Mouse (Mus musculus) brain, adult 10 weeks (tissue): ENCODE data around the gene Cpsf4l. TPM values are rescaled to one million over a fixed set of nuclear protein-coding genes. Genes with fewer than 3 reads are reported as not detected.

Source experiments
- polyA plus RNA-seq: library from polyadenylated mRNA; stranded (reverse); fragments of 350-450 nt; fragmentation: Illumina TruSeq; extraction: RNeasy Lipid Tissue Mini Kit (QIAGEN cat#74804); gene quantifications from one replicate; pipeline ENCODE4 v1.2.3, GENCODE M21; 2015; ENCODE audit warnings: low read depth, low replicate concordance

Cpsf4l gene
- not detected for polyA plus RNA-seq

DNA sequence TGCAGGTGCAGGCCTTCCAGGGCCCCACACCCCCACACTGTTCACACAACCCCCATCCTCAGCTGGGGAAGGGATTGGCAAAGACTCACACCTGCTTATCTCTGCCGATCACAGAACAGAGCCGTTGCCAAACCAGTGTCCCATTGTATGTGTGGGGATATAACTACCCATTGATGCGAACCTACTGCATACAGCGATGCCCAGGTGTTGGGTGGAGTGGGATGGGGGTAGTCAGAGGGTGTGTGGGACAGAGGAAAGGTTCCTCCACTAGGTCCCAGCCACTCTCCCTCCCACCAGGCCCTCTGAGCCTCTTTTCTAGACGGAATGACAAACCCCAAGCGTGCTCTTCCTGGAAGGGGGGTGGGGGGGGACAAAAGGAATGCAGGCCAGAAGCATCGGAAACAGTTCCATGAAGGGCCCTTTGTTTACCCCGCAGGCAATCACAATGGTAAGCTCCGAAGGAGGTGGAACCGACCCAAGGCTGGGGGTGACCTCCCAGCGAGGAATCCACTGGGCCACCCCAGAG is at the start of gene Cpsf4l:
Gene Cpsf4l, minus strand, starts transcription at position 287 of the 526 bp plus-strand sequence.

DNA sequence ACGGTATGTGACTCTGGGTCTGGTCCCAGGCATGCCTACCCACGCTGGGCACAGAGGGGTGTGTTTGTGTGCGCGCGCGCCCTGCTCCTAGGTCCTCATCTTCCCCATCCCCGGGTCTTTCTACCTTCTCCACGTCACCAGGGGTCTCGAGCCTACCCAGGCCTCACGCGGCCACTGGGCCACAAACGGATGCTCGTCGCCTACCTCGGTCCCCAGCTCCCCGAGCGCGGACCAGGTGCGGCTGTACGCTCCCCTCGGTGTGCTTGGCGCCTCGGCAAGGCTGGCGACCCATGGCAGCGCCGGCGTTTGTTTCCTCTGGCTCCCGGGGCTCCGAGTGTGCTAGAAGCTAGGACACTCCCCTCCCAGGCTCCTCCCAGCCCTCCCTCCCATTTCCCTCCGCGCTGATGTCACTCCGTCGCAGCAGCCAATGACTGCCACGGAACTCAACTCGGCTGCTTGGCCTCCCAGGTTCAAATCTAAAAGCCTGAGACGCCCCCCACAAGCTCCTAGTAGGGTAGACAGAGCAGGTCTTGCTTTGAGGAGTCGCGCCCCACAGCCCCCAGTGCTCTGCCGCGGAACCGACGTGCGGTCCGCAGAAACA is 41.8 kb upstream of the Cpsf4l start, which contains the start of gene Cdc42ep4:
Gene Cdc42ep4, minus strand, starts transcription at position 398 of the 601 bp plus-strand sequence.

DNA sequence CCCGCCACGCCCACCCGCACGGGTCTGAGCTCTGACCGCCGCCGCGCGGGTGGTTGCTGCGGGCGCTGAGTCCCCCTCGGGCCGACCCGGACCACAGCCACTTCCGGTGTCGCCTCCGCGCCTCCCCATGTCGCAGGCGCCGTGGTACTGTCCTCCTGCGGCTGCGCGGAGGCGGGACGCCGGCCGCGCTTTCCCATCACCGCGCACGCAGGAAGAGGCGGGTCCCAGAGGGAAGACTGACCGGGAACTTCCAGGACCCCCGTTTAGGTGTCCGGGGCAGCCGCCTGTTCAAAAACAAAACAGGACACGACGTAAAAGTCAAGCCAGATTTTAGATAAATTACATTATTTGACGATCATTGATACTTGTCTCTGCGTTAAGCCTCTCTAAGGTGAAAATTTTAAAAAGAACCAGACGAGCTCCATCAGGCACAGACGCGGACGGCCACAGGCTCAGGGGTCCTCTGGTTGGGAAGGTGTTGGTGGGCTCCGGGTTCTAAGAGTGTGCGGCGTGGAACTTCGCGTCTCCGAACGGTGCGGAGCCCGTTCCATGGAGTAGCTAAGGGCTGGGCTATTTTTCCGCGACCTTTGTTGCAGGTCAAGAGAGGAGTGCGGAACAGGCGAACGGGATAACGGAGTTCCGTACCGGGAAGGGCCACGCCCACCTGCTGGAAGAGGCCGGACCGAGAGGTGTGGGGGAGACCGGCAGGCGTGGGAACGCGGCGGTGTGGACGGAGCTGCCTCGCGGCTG is 25.7 kb downstream of the Cpsf4l start, which contains the start of the genes Fam104a and D11Wsu47e:
Gene Fam104a, minus strand, starts transcription at position 199 of the 750 bp plus-strand sequence.
Gene D11Wsu47e, plus strand, starts transcription at position 456 of the 750 bp plus-strand sequence.

DNA sequence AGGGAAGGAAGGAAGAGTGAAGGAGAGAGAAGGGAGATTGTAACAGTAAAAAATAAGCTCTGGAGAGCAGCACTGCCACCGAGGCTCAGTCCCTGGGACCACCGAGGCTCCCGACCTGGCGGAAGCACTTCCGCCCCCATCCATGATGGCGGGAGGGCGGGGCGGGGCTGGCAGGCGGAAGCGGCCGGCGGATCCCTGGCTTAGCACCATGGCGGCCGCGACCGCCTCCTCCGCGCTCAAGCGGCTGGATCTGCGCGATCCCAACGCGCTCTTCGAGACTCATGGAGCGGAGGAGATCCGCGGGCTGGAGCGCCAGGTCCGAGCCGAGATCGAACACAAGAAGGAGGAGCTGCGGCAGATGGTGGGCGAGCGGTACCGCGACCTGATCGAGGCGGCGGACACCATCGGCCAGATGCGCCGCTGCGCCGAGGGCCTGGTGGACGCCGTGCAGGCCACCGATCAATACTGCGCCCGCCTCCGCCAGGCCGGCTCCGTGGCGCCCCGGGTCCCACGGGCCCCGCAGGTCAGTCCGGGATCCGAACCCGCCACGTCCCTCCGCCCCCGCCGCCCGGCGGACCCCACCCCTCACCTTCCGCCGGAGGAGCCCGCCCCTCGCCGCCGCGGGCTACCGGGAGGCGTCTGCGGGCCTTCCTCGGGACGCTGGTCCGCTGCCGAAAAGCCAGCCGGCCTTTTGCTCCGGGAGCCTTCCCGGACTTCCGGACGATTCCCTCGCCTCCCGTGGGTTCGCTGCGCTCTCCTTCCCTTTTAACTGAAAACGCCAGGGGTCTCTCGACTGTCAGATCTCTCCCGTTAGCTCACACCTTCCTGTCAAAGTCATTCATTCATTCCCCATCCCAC is 60.2 kb downstream of the Cpsf4l start, which contains the start of gene Slc39a11:
Gene Slc39a11, minus strand, starts transcription at position 727 of the 858 bp plus-strand sequence.

DNA sequence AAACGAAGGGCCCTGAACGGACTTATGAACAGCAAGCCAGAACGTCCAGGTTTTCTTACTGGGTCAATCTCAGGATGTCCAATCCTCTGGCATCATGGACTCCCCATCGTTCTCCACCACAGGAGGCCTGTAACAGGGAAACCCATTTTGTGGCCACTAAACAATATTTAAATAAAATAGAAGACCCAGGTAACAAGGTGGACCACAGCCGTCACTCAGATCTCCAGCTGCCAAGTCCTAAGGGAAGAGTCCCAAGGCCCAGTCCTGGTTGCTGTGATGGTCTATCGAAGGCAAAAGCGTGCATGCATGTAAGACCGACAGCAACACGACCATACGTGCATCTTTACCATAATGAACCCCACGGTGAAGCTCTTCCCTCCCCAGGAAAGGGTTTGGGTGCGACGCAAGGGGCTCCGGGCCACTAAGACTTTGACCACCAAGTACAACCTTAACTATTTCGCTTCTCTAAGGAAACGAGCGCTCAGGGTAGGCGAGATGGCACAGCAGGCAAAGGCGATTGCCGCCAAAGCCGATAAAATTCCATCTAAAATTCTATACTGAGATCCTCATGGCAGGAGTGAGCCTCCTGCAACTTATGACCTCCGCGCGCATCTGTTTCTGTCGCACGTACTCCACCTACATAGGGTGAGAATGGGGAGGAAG is 61.0 kb downstream of the Cpsf4l start, which contains the start of gene Cog1:
Gene Cog1, plus strand, starts transcription at position 480 of the 663 bp plus-strand sequence.

Other genes with a start within 250 kb of the Cpsf4l start
- 20.6 TPM for gene Sstr2, start 90.7 kb downstream of the Cpsf4l start, polyA plus RNA-seq
- gene Cog1, start 60.8 kb downstream of the Cpsf4l start, polyA plus RNA-seq, result 41.3 TPM
- 14.7 TPM for gene Slc39a11, start 59.9 kb downstream of the Cpsf4l start, polyA plus RNA-seq
- 34.3 TPM for gene Fam104a, start 25.9 kb downstream of the Cpsf4l start, polyA plus RNA-seq
- 10.4 TPM for gene D11Wsu47e, start 25.6 kb downstream of the Cpsf4l start, polyA plus RNA-seq
- gene Cdc42ep4, start 41.9 kb upstream of the Cpsf4l start, polyA plus RNA-seq, result 25.2 TPM